Mouse (Mus musculus) urinary bladder, postnatal 25 days (tissue): ENCODE measurements around the gene Lpp.

Experiments used
- DNase-seq: peaks from one replicate; pipeline ENCODE4 v3.0.0; 2022; ENCODE audit warnings: low spot score

Lpp gene

GRCm38 (mm10) chr16:24695062-24695461, 301.8 kb downstream of the Lpp start:
- no peak for DNase-seq

DNA sequence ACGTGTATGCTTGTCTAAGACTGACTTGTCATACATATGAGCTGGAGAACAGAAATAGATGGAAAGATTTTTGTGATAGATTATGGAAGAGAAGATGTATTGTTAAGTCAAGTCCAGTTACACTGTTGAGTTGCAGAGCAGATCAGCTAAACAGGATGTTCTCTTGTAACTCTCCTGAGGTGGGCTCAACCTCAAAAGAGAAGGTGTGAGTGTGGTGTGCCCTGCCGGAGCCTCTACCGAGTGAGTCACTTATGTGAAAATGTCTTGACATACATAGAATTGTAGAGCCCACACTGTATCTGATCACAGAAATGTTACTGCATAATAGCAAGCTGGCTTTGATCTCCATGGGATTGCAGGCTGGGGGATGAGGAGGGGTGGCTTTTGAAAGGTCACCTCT, 310.9 kb downstream of the Lpp start:
- no peak for DNase-seq

DNA sequence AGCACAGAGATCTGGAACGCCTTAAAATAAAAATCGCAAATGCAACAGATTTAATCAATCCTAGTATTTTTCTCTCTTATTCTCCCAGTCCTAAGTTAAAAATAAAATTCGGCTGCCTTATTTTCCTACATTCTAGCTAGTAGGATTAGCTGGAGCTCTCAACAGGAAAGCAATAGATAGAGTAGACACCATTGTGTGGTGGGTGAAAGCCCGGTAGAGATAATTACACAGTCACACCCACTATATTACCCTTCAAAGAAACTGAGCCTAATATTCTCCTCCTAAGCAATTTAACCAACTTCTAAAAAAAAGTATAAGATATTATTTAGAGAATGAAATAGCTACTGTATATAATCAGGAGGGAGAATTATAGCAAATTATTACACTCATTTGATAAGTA, 330.3 kb downstream of the Lpp start:
- no peak for DNase-seq

- no peak for DNase-seq
These were observed 339.4 kb downstream of the Lpp start for GRCm38 (mm10) chr16:24732751-24733150.

DNA sequence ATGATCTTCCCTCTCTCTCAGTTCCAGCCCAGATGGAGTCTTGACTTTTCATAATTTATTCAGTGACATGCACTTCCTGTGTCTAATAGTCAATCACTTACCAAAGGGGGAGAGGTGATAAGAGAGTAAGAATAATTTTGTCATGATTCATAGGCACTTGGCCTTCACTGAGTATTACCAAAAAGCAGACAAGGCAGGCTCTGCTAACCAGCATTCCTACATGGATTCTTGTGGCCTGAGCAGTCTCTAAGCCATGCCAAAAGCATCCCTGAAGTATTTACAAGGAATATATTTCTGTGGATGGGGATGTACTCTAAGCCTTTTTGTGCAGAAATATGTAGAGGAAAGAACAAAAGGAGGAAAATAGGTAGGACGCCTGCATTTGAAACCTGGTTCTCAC, 340.0 kb downstream of the Lpp start:
- DNase-seq = no peak

DNA sequence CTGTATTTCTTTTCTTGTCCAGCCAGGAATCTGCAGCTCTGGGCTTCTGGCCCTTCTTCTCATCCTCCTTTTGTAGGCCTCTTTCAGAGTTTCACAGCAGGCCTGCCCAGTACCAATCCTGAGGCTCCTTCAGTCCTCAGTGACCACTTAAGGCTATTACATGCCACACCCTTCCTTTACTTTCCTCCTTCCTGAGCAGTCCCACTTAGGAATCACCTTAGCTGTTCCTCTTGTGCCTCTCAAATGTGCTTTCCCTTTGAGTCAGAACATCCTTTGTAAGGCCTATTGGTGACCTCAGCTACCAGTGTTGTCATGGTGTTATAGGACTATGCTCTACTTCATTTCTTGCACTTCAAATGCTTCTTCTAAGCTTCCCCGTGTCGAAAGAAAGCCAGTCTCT, 342.4 kb downstream of the Lpp start:
- DNase-seq = no peak

DNA sequence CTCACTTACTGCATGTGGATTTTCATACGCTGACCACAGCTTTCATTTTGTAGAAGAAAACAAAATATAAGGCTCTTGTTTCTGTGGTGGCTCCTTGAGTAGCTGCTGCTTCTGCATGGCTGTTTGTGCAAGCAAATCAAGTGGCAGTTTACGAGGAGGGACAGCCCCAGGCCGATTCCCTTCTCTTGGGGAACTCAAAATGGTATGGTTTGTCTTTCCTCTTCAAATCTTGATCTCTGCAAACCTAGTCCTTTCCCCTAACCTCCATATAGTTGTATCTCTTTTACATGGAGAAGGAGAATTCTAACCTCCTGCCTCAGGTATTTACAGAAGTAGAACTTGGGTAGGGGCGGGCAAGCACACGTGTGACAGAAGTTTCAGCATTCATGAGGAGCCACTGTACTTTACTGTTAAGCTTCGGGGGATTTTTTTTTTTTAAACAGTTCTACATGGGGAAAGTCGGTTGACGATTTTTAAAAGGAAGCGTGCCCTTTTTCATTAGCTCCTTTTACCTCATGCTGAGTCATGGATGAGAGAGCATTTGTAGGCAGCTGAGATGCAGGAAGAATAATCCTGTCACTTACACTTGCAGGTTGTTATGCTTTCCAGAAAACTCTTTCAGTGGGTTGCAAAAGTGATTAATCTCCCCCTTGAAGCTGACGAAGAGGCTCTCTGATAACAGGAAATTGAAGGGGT, 344.2 kb downstream of the Lpp start:
- DNase-seq = no peak

- no peak for DNase-seq
These were observed 347.4 kb downstream of the Lpp start for GRCm38 (mm10) chr16:24740714-24741113.

DNA sequence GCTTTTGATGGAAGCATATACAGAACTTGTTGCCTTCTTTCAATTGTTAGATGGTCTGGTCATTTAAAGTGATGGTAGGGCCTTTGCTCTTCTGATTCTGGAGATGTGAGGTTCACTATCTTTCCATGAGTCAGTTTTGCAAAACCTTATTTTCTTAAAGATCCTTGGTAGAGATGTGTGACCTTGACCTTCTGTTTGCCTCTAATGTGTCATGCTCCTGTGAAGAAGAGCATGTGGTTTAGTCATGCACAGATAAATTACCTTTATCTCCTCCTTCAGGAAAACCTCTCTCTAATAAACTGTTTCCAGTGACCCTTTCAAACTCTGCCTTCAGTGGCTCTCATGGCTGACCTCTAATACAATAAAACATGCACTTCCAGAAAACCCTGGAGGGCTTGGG, 356.5 kb downstream of the Lpp start:
- DNase-seq = no peak

- no peak for DNase-seq
These were observed 362.8 kb downstream of the Lpp start for GRCm38 (mm10) chr16:24756141-24756540.

DNA sequence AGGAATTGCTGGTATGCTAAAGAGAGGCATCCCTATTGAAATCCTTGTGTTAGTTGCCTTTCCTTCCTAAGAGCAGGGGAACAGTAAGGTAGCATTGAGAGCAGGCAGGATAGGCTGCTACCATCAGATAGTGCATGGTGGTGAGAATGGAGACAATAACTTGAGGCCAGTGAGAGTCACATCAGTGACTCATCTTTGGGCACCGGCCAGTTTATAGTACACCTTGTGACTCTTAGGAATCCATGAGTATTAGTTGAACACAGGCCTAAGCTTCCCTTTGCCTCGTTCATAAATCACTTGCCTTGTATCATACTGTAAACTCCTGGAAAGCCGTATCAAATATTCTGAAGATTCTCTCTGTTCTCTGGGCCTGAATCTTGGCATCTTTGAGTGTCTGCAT, 372.7 kb downstream of the Lpp start:
- no peak for DNase-seq

- no peak for DNase-seq
These were observed 373.3 kb downstream of the Lpp start for GRCm38 (mm10) chr16:24766596-24766995.

DNA sequence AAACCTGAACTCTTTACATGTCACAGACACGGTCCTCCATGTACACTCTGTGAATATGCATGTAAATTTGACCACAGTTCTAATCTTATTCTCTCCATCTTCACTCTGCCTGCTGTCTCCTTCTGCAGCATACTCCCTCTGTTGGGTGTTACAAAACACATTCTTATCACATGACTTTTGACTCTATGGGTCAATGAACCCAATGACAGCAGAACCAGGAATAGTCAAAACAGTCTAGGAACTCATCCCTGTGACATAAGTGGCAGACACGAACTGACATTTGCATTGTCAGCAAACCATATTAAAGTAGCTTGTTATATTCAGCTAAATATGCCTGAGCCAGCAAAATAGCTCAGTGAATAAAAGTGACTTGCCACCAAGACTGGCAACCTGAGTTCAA, 383.7 kb downstream of the Lpp start:
- no peak for DNase-seq

- DNase-seq = no peak
These were observed 385.3 kb downstream of the Lpp start for GRCm38 (mm10) chr16:24778432-24779274.

DNA sequence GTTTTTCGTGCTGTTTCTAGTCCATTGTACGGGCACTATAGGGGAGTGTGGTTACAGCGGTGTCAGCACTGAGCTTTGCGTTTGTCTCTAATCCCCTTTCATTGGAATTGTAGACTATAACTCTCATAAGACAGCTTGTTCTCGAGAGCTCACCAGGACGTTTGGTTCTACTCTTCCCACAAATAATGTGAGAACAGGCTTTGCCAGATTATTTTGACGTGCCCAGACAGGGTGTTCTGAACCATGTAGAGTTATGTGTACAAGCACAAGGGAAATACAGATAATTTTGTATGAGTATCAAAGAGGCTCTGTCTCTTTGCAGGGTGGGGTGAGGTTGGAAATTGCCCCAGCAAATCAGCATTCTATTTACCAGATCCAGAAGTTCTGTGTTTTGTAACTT, 387.2 kb downstream of the Lpp start:
- DNase-seq = no peak

DNA sequence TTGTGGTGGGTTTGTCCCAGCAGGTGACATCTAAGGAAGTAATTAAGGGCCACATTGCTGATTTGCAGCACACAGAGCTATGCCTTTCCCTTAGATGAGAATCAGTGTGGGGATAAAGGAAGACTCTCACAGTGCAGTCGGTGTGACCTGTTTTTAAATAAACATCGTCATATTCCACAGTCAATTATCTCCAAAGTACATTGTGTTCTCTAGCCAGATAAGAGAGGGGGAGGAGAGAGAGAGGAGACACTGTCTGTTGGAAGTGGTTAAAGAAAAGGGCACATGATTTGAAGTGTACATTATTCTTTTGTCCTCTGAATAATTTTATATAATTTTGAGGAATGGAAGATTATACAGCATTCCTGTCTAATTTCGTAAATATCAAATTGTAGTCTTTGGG, 388.6 kb downstream of the Lpp start:
- DNase-seq = no peak

- no peak for DNase-seq
These were observed 392.3 kb downstream of the Lpp start for GRCm38 (mm10) chr16:24785651-24786050.

DNA sequence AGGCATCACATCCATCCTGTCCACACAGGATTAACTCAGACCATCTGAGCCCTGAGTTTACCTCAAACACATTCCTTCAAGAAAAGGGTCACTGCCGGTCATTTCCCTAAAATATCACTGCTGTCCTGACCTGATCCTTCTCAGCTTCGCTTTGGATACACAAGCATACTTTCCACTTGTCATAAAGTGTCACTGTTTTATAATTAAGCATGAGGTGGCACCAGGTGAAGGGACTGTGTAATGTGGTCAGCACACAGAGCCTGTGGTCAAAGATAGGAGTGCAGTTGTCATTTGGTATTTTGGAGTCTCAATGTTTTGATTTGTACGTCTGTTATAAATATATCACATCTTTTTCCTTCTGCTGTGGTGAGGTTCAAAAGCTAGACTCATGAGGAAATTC, 395.7 kb downstream of the Lpp start:
- DNase-seq = no peak

GRCm38 (mm10) chr16:24791387-24791786, 398.1 kb downstream of the Lpp start:
- DNase-seq = no peak

DNA sequence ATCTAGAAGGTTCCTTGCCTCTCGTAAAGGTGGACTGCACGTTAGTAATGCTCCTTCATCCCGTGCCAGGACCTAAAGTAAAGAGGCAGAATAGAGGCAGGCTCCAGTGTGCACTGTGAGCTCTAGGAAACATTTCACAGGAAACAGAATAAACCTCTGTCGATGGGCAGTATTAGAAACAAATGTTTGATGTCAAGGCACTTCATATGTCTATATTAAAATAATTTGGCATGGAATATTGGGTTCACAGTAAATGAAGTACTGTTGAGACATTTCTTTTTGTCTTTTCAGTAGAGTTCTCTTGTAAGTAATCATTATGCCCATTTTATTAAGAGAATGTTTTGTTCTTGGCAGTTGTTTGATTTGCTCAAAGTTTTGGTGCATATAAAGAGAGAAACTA, 398.7 kb downstream of the Lpp start:
- DNase-seq = no peak

DNA sequence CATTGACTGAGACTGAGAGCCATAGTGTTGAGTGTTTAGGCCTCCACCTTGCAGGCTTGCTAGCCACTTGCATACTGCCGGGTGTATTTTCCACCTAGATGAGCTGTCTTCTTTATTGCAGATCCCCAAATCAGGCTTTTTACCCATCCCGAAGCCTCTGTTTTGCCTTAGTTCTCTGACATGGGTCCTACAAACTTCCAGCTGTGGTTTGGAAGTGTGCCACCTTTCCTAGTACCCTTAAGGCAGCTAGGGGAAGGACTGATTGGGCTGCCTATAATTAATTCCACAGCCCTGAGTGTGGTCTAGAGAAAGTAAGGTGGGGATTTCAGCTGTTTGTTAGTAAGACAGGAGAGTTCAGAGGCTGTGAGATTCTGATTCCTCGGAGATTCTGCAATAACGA, 399.5 kb downstream of the Lpp start:
- no peak for DNase-seq

- DNase-seq = no peak
These were observed 401.4 kb downstream of the Lpp start for GRCm38 (mm10) chr16:24794665-24795064.

DNA sequence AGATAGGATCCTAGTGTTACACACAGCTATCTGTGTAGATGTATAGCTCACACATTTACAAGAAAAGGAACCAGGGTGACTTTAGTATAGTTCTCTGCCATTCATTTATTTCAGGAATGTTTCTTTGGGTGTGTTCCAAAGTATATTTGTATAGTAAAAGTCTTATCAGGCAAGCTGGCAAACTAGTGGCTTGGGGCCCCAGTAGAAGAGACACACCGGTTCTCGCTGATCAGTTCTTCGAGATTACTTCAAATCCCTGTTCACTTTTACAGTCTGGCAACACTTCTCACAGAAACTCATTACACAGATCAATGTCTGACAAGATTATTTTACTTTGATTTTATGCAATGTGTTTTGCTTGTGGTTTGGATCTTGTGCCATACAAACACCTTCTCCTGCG, 408.0 kb downstream of the Lpp start:
- no peak for DNase-seq

- DNase-seq = no peak
These were observed 408.5 kb downstream of the Lpp start for GRCm38 (mm10) chr16:24801780-24802179.
